ENCODE assay signal across 8 mouse cellular contexts in genomic region chr3:88949786-88950575, GRCm38 (mm10). TPM values are rescaled to one million over a fixed set of nuclear protein-coding genes. Genes with fewer than 3 reads are reported as not detected.
A peak's percentile ranks its signal among the peaks of the same experiment; 100 is the strongest.
DNase-seq lines count a peak whose midpoint lies in the region; ATAC-seq and TF ChIP-seq lines count a peak whose summit lies in the region.

No protein-coding gene starts in this region.

- peak; percentile 86 for ATAC-seq in cerebellum, adult (ENCODE audit: insufficient number of reproducible peaks, low FRiP score, low TSS enrichment)
- ATAC-seq in forebrain, embryonic 14.5 days, result peak; percentile 91
- peak; percentile 94 for ATAC-seq in neural tube, embryonic 14.5 days (ENCODE audit: low read depth)

- H3K36me3 ChIP-seq in ES-E14 (ENCODE audit: control insufficient read depth, insufficient read depth, low read length, poor library complexity, severe bottlenecking), result no peaks in the 10 kb centered on the region
- H3K36me3 ChIP-seq in forebrain, embryonic 14.5 days (ENCODE audit: control insufficient read depth, insufficient read depth, low read length), result no peaks in the 10 kb centered on the region
- no peaks in the 10 kb centered on the region for H3K36me3 ChIP-seq in neural tube, embryonic 14.5 days (ENCODE audit: control insufficient read depth, insufficient read depth, low read length)
- H3K36me3 ChIP-seq in testis, adult 2 months (ENCODE audit: control insufficient read depth, insufficient read depth, low read length), result no peaks in the 10 kb centered on the region

- peaks cover 3 to 7% of the 10 kb centered on the region in 2 experiments; a peak in 1 of 4 replicates for H3K4me1 ChIP-seq in ES-E14 (ENCODE audit: control insufficient read depth in 2 of 2, insufficient read depth in 2 of 2, low read length in 2 of 2, poor library complexity in 1 of 2)
- peaks cover 12% of the 10 kb centered on the region for H3K4me1 ChIP-seq in forebrain, embryonic 14.5 days (ENCODE audit: control insufficient read depth, insufficient read depth, low read length)
- peaks cover 31% of the 10 kb centered on the region for H3K4me1 ChIP-seq in neural tube, embryonic 14.5 days (ENCODE audit: control insufficient read depth, insufficient read depth, low read length)
- peaks cover 2% of the 10 kb centered on the region; the same call in 1 of the 2 replicates for H3K4me1 ChIP-seq in testis, adult 2 months (ENCODE audit: control insufficient read depth, insufficient read depth, low read length)

- in situ Hi-C loops in ES-E14 (cut with MboI; ENCODE audit: low sequenced_read_pairs in 2 of 2, unreplicated experiment in 2 of 2), result no loop called here

- intact Hi-C loops in heart, postnatal 14 days (cut with DNase I), result loop anchor here (5.0 kb wide), 1 partner anchor 42 kb away; no protein-coding TSS in a partner anchor

- peak overlapping the region; percentile 77 to 88 for H3K4me3 ChIP-seq in ES-E14 (ENCODE audit: insufficient read depth in 1 of 2, low read depth in 1 of 2, low read length in 2 of 2, poor library complexity in 1 of 2, severe bottlenecking in 1 of 2)
- H3K4me3 ChIP-seq in forebrain, embryonic 14.5 days (ENCODE audit: low read depth, low read length), result peak overlapping the region; percentile 90
- H3K4me3 ChIP-seq in neural tube, embryonic 14.5 days (ENCODE audit: low read depth, low read length), result peak overlapping the region; percentile 92
- H3K4me3 ChIP-seq in testis, adult 2 months (ENCODE audit: control insufficient read depth, low read depth, low read length), result peak overlapping the region; percentile 93

- TF ChIP-seq CTCF in testis, adult 2 months (IDR thresholded peaks at IDR 0.05; ENCODE audit: control insufficient read depth, insufficient read depth, insufficient replicate concordance, low read depth, low read length), result no peak

- H3K9ac ChIP-seq in ES-E14 (ENCODE audit: insufficient read depth, low read depth, low read length, poor library complexity, severe bottlenecking), result peak overlapping the region; percentile 93
- H3K9ac ChIP-seq in forebrain, embryonic 14.5 days (ENCODE audit: low read length), result peak overlapping the region; percentile 94
- H3K9ac ChIP-seq in neural tube, embryonic 14.5 days (replicated peaks; ENCODE audit: low read depth, low read length), result peak overlapping the region; percentile 93

- peak; percentile 79 for DNase-seq in ES-E14 (ENCODE audit: low read depth, low spot score)
- peak; percentile 97 for DNase-seq in forebrain, embryonic 14.5 days (ENCODE audit: low spot score)
- DNase-seq in heart, postnatal 14 days, result peak; percentile 92 to 93
- peak; percentile 62 for DNase-seq in large intestine, adult 2 months (ENCODE audit: low read depth, low spot score)
- DNase-seq in lung, adult 18-20 months, result peak; percentile 93 to 94

- TF ChIP-seq POLR2A in testis, adult 2 months (IDR thresholded peaks at IDR 0.05; ENCODE audit: control insufficient read depth, low read depth, low read length), result peak; percentile 74

- no peaks in the 10 kb centered on the region for H3K27me3 ChIP-seq in forebrain, embryonic 14.5 days (replicated peaks; ENCODE audit: control insufficient read depth, insufficient read depth, low read length)
- H3K27me3 ChIP-seq in neural tube, embryonic 14.5 days (ENCODE audit: control insufficient read depth, insufficient read depth, low read length), result no peaks in the 10 kb centered on the region
- no peaks in the 10 kb centered on the region for H3K27me3 ChIP-seq in testis, adult 2 months (ENCODE audit: control insufficient read depth, insufficient read depth, low read length)

- H3K27ac ChIP-seq in ES-E14 (ENCODE audit: insufficient read depth, low read depth, low read length, poor library complexity, severe bottlenecking), result peak overlapping the region; percentile 94
- peak overlapping the region; percentile 99 for H3K27ac ChIP-seq in forebrain, embryonic 14.5 days (ENCODE audit: low read depth, low read length)
- peak overlapping the region; percentile 99 for H3K27ac ChIP-seq in neural tube, embryonic 14.5 days (ENCODE audit: low read depth, low read length)
- H3K27ac ChIP-seq in testis, adult 2 months (ENCODE audit: control insufficient read depth, insufficient read depth, low read depth, low read length), result peak overlapping the region; percentile 94

- H3K9me3 ChIP-seq in ES-E14 (ENCODE audit: control insufficient read depth, insufficient read depth, low read depth, low read length), result no peaks in the 10 kb centered on the region
- H3K9me3 ChIP-seq in forebrain, embryonic 14.5 days (replicated peaks; ENCODE audit: control insufficient read depth, low read length), result no peaks in the 10 kb centered on the region
- no peaks in the 10 kb centered on the region for H3K9me3 ChIP-seq in neural tube, embryonic 14.5 days (ENCODE audit: control insufficient read depth, low read length)

- H3K4me2 ChIP-seq in forebrain, embryonic 14.5 days (ENCODE audit: low read length), result peak overlapping the region; percentile 57
- peak overlapping the region; percentile 67 for H3K4me2 ChIP-seq in neural tube, embryonic 14.5 days (ENCODE audit: low read depth, low read length)

- WGBS in forebrain, embryonic 14.5 days, result under 1% methylated on average over 62 of the region's 92 CpGs
- WGBS in large intestine, adult 2 months, result under 1% methylated on average over 67 of the region's 92 CpGs
- WGBS in neural tube, embryonic 14.5 days, result under 1% methylated on average over 71 of the region's 92 CpGs

TF ChIP-seq in ES-E14, 5 proteins besides CTCF, POLR2A, EP300 and RAD21:
- TF ChIP-seq MAFK (IDR thresholded peaks at IDR 0.05; ENCODE audit: insufficient read depth, low read depth, low read length) (no peak), HCFC1 (IDR thresholded peaks at IDR 0.05; ENCODE audit: borderline replicate concordance, insufficient read depth, low read length) (0 out of 2 replicates have a peak, but pooled peaks have one; percentile 30)

RNA-seq across cellular contexts. Expression of gene Ash1l, which starts 0.4 kb away (rescaled TPM):
- 11.2 and 11.7 TPM in 2 replicates for total RNA-seq in ES-E14 (2012; rRNA removed)
- polyA plus RNA-seq in forebrain, embryonic 14.5 days (2014; fragmentation: Nextera tagmentation; extraction: Ambion mirVana), result 13.6 and 18.1 TPM in 2 replicates
- 10 to 100 TPM; 41.8 to 42.2 TPM for total RNA-seq in heart, postnatal 14 days (2021)
- polyA plus RNA-seq in large intestine, adult 2 months (2012; rRNA removed), result 3.8 and 6.5 TPM in 2 replicates
- polyA plus RNA-seq in neural tube, embryonic 14.5 days (2014; fragmentation: Nextera tagmentation; extraction: Ambion mirVana), result 27.1 and 27.9 TPM in 2 replicates
- polyA plus RNA-seq in testis, adult 2 months (2012; rRNA removed), result 5.6 and 6.1 TPM in 2 replicates

RNA-seq across cellular contexts. Expression of gene Dap3, which starts 1.0 kb away (rescaled TPM):
- 168 and 185 TPM in 2 replicates for total RNA-seq in ES-E14 (2012; rRNA removed)
- polyA plus RNA-seq in forebrain, embryonic 14.5 days (2014; fragmentation: Nextera tagmentation; extraction: Ambion mirVana), result 147 and 159 TPM in 2 replicates
- 100 to 1,000 TPM; 116 to 126 TPM for total RNA-seq in heart, postnatal 14 days (2021)
- 44.8 and 46.9 TPM in 2 replicates for polyA plus RNA-seq in large intestine, adult 2 months (2012; rRNA removed)
- 142 and 149 TPM in 2 replicates for polyA plus RNA-seq in neural tube, embryonic 14.5 days (2014; fragmentation: Nextera tagmentation; extraction: Ambion mirVana)
- 181 and 189 TPM in 2 replicates for polyA plus RNA-seq in testis, adult 2 months (2012; rRNA removed)

RNA-seq across cellular contexts. Expression of gene Msto1, which starts 36.2 kb away (rescaled TPM):
- 74.5 and 78.3 TPM in 2 replicates for total RNA-seq in ES-E14 (2012; rRNA removed)
- 46.5 and 51.9 TPM in 2 replicates for polyA plus RNA-seq in forebrain, embryonic 14.5 days (2014; fragmentation: Nextera tagmentation; extraction: Ambion mirVana)
- total RNA-seq in heart, postnatal 14 days (2021), result 10 to 100 TPM; 14.9 TPM
- 18.4 and 18.8 TPM in 2 replicates for polyA plus RNA-seq in large intestine, adult 2 months (2012; rRNA removed)
- polyA plus RNA-seq in neural tube, embryonic 14.5 days (2014; fragmentation: Nextera tagmentation; extraction: Ambion mirVana), result 49.3 and 50.7 TPM in 2 replicates
- polyA plus RNA-seq in testis, adult 2 months (2012; rRNA removed), result 224 and 232 TPM in 2 replicates

Comparison
In these comparisons a context has a peak if more than half of its experiments do, and no peak if none do; other contexts are left out.
1. Peak in every context shown above with its lines: DNase-seq, ATAC-seq, H3K4me3 ChIP-seq and H3K27ac ChIP-seq.